Mouse (Mus musculus) embryonic facial prominence, embryonic 14.5 days (tissue): ENCODE results near the gene Dnajb14. TPM values are rescaled to one million over a fixed set of nuclear protein-coding genes. Genes with fewer than 3 reads are reported as not detected.
"Not testable (repeated sequence)": the region's sequence is repeated elsewhere in the genome, so short reads cannot be mapped to it uniquely, and the experiment has no call there.

Experiments
- ATAC-seq: fragments of 200-750 bp; cut with Nextera tagmentation; 2 replicates; pipeline ENCODE4 v1.8.0; 2017; ENCODE audit warnings: low read depth, moderate number of reproducible peaks, moderate TSS enrichment
- DNase-seq: peaks from one replicate; pipeline ENCODE4 v3.0.0-alpha.2; 2015; ENCODE audit warnings: low spot score
- H3K27ac ChIP-seq: fragments of 300-500 bp; sonication (generic); replicated peaks from 2 replicates; pipeline ENCODE4 v1.5.1; 2014; ENCODE audit warnings: low read depth, mild to moderate bottlenecking, low read length, moderate library complexity
- H3K27me3 ChIP-seq: fragments of 300-500 bp; sonication (generic); replicated peaks from 2 replicates; pipeline ENCODE4 v1.6.1; 2014; ENCODE audit warnings: low read length; ENCODE audit not compliant: control insufficient read depth, insufficient read depth
- H3K36me3 ChIP-seq: fragments of 300-500 bp; sonication (generic); 2 replicates; pipeline ENCODE4 v1.6.1; 2014; ENCODE audit warnings: low read length, mixed read lengths; ENCODE audit not compliant: control insufficient read depth, insufficient read depth
- H3K4me1 ChIP-seq: fragments of 300-500 bp; sonication (generic); 2 replicates; pipeline ENCODE4 v1.6.1; 2014; ENCODE audit warnings: antibody characterized with exemption, low read length; ENCODE audit not compliant: control insufficient read depth, insufficient read depth
- H3K4me2 ChIP-seq: fragments of 300-500 bp; sonication (generic); 2 replicates; pipeline ENCODE4 v1.6.1; 2014; ENCODE audit warnings: low read depth, mild to moderate bottlenecking, low read length, moderate library complexity, mixed read lengths
- H3K4me3 ChIP-seq: fragments of 300-500 bp; sonication (generic); 2 replicates; pipeline ENCODE4 v1.5.1; 2014; ENCODE audit warnings: low read depth, mild to moderate bottlenecking, low read length
- H3K9ac ChIP-seq: fragments of 300-500 bp; sonication (generic); 2 replicates; pipeline ENCODE4 v1.6.1; 2014; ENCODE audit warnings: low read depth, mild to moderate bottlenecking, low read length, moderate library complexity, mixed read lengths
- H3K9me3 ChIP-seq: fragments of 300-500 bp; sonication (generic); 2 replicates; pipeline ENCODE4 v1.6.1; 2016; ENCODE audit warnings: low read length; ENCODE audit not compliant: control insufficient read depth
- WGBS: fragments of 180-500 bp; shearing (Covaris S2); extraction: QIAGEN DNeasy Blood & Tissue Kit; methylation state at CpG from one replicate; pipeline ENCODE4 v1.1.7; 2014; 5-methylcytosine and 5-hydroxymethylcytosine counted together
- polyA plus RNA-seq: library from polyadenylated mRNA; unstranded; fragments of >200 nt; fragmentation: Nextera tagmentation; extraction: Ambion mirVana; gene quantifications from 2 replicates; pipeline ENCODE4 v1.2.1, GENCODE M21; 2014

Dnajb14 gene
- polyA plus RNA-seq, 1 experiment from 2014 or later = 13.5 TPM

GRCm38 (mm10) chr3:137836543-137836942 is 30.9 kb upstream of the Dnajb14 start:
- H3K36me3 ChIP-seq = no peaks in the 10 kb centered on the region
- DNase-seq (no peak), ATAC-seq (no peak)
- H3K27ac ChIP-seq = no peak overlapping the region
- H3K9ac ChIP-seq = no peak overlapping the region
- H3K9me3 ChIP-seq = no peaks in the 10 kb centered on the region
- 80% methylated on average over 1 of the region's 1 CpGs for WGBS
- H3K27me3 ChIP-seq = no peaks in the 10 kb centered on the region
- H3K4me2 ChIP-seq = no peak overlapping the region
- H3K4me1 ChIP-seq = no peaks in the 10 kb centered on the region
- H3K4me3 ChIP-seq = no peak overlapping the region

GRCm38 (mm10) chr3:137838160-137838559 is 29.3 kb upstream of the Dnajb14 start:
- ATAC-seq (no peak), DNase-seq (no peak)
- Histone ChIP-seq H3K27me3 (no peaks in the 10 kb centered on the region), H3K4me1 (no peaks in the 10 kb centered on the region), H3K4me2 (no peak overlapping the region), H3K9ac (no peak overlapping the region), H3K36me3 (no peaks in the 10 kb centered on the region), H3K4me3 (no peak overlapping the region), H3K9me3 (no peaks in the 10 kb centered on the region), H3K27ac (no peak overlapping the region)

GRCm38 (mm10) chr3:137842944-137843343 is 24.5 kb upstream of the Dnajb14 start:
- WGBS = 96% methylated on average over 1 of the region's 1 CpGs
- H3K27me3 ChIP-seq = no peaks in the 10 kb centered on the region
- no peak overlapping the region for H3K9ac ChIP-seq
- no peaks in the 10 kb centered on the region for H3K36me3 ChIP-seq
- no peak overlapping the region for H3K27ac ChIP-seq
- no peak overlapping the region for H3K4me2 ChIP-seq
- DNase-seq = no peak
- no peak for ATAC-seq
- no peak overlapping the region for H3K4me3 ChIP-seq
- H3K9me3 ChIP-seq = no peaks in the 10 kb centered on the region
- H3K4me1 ChIP-seq = no peaks in the 10 kb centered on the region

GRCm38 (mm10) chr3:137844263-137844662 is 23.2 kb upstream of the Dnajb14 start:
- H3K27ac ChIP-seq = no peak overlapping the region
- 78% methylated on average over 3 of the region's 3 CpGs for WGBS
- H3K36me3 ChIP-seq = no peaks in the 10 kb centered on the region
- no peak overlapping the region for H3K4me2 ChIP-seq
- H3K9ac ChIP-seq = no peak overlapping the region
- no peaks in the 10 kb centered on the region for H3K27me3 ChIP-seq
- ATAC-seq (no peak), DNase-seq (no peak)
- H3K4me3 ChIP-seq = no peak overlapping the region
- H3K4me1 ChIP-seq = no peaks in the 10 kb centered on the region
- H3K9me3 ChIP-seq = no peaks in the 10 kb centered on the region

- no peak for DNase-seq
- ATAC-seq = no peak
- Histone ChIP-seq H3K27ac (no peak overlapping the region), H3K27me3 (no peaks in the 10 kb centered on the region), H3K9ac (no peak overlapping the region), H3K4me2 (no peak overlapping the region), H3K4me1 (no peaks in the 10 kb centered on the region), H3K4me3 (no peak overlapping the region), H3K9me3 (no peaks in the 10 kb centered on the region), H3K36me3 (no peaks in the 10 kb centered on the region)
- WGBS = 80% methylated on average over 5 of the region's 5 CpGs
Observed at GRCm38 (mm10) chr3:137846552-137846951, 20.9 kb upstream of the Dnajb14 start.

- no peak overlapping the region for H3K9ac ChIP-seq
Observed at GRCm38 (mm10) chr3:137848354-137848753, 19.1 kb upstream of the Dnajb14 start.

GRCm38 (mm10) chr3:137849697-137850096 is 17.8 kb upstream of the Dnajb14 start:
- H3K4me1 ChIP-seq = no peaks in the 10 kb centered on the region
- DNase-seq (no peak), ATAC-seq (no peak)
- no peak overlapping the region for H3K4me2 ChIP-seq
- WGBS = 89% methylated on average over 5 of the region's 5 CpGs
- H3K36me3 ChIP-seq = no peaks in the 10 kb centered on the region
- no peaks in the 10 kb centered on the region for H3K27me3 ChIP-seq
- H3K27ac ChIP-seq = no peak overlapping the region
- H3K9me3 ChIP-seq = no peaks in the 10 kb centered on the region
- H3K4me3 ChIP-seq = no peak overlapping the region
- H3K9ac ChIP-seq = no peak overlapping the region

More at GRCm38 (mm10) chr3:137848354-137848753, 19.1 kb upstream of the Dnajb14 start:
- Histone ChIP-seq H3K4me3 (no peak overlapping the region), H3K27ac (no peak overlapping the region), H3K27me3 (no peaks in the 10 kb centered on the region), H3K4me2 (no peak overlapping the region), H3K9me3 (no peaks in the 10 kb centered on the region), H3K4me1 (no peaks in the 10 kb centered on the region), H3K36me3 (no peaks in the 10 kb centered on the region)
- no peak for ATAC-seq
- 88% methylated on average over 9 of the region's 9 CpGs for WGBS
- DNase-seq = no peak

GRCm38 (mm10) chr3:137851196-137851595 is 16.3 kb upstream of the Dnajb14 start:
- Histone ChIP-seq H3K4me2 (no peak overlapping the region), H3K9ac (no peak overlapping the region), H3K27ac (no peak overlapping the region), H3K36me3 (no peaks in the 10 kb centered on the region), H3K9me3 (no peaks in the 10 kb centered on the region), H3K4me3 (no peak overlapping the region), H3K27me3 (no peaks in the 10 kb centered on the region), H3K4me1 (no peaks in the 10 kb centered on the region)
- WGBS = 86% methylated on average over 2 of the region's 2 CpGs
- ATAC-seq (no peak), DNase-seq (no peak)

GRCm38 (mm10) chr3:137853011-137853410 is 14.5 kb upstream of the Dnajb14 start:
- WGBS = 91% methylated on average over 1 of the region's 1 CpGs
- ATAC-seq, H3K36me3 ChIP-seq, H3K9ac ChIP-seq, H3K4me1 ChIP-seq, H3K27me3 ChIP-seq, H3K4me3 ChIP-seq, H3K9me3 ChIP-seq, H3K27ac ChIP-seq, DNase-seq, H3K4me2 ChIP-seq: not testable (repeated sequence)
